Mouse (Mus musculus): Measurements from ENCODE around the gene Sox15.
"Not testable (repeated sequence)": the region's sequence is repeated elsewhere in the genome, so short reads cannot be mapped to it uniquely, and the experiment has no call there.

The Sox15 gene

DNA sequence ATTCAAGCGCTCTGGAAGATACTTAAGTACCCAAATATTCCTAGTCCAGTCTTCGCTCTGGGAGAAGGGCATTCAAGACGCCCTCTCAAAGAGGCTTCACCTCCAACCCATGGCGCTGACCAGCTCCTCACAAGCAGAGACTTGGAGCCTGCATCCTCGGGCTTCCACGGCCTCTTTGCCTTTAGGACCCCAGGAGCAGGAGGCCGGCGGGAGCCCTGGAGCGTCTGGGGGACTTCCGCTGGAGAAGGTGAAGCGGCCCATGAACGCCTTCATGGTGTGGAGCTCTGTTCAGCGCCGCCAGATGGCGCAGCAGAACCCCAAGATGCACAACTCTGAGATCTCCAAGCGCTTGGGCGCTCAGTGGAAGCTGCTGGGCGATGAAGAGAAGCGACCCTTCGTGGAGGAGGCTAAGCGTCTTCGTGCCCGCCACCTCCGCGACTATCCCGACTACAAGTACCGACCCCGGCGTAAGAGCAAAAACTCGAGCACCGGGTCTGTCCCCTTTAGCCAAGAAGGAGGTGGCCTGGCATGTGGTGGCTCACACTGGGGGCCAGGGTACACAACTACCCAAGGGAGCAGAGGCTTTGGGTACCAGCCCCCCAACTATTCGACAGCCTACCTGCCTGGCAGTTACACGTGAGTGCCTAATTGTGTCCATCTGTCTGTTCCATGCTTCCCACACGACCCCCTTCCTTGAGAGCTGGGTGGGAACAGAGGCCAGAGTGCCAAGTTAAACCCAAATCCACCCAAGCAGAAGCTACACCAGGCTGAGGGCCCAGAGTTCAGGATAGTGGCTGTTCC is at the start of gene Sox15:
TSS of gene Sox15 (plus strand) at position 51 of the 801 bp plus-strand sequence.
- DNase-seq (ENCODE audit: low spot score in 2 of 2), result peak in 1 of 2 experiments; percentile 74

DNA sequence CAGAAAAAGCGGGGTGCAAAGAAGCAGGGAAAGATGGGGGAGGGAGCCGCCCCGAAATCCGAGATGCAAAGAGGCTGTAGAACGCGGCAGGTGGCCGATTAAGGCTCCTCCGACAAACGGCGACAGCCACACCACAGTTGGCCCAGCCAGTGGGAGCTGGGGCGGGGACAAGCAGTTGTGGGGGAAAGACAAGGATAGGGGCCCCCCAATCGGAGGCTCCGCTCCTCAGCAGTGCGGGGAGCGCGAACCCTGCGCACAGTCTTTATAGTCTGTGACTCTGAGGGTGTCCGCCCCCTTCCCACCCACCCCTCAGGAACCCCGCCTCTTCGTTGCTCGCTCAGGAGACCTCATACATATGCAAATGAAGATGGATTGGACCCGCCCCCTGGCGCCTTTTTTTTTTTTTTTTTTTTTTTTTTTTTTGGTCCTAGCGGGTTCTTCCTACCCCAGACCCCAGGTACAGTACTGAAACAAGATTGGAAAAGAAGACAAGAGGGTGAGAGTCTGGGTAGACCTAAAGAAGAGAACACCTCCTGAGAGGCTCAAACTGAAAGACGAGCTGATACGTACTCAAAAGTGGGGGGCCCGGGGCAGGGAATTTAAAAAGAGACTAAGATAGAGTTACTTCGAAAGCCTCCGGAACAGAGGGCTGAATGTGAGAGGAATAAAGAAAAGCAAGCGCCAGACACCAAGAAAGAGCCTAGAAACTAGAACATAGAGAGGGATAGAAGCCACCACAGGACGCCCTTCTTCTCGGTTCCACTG is 49.2 kb upstream of the Sox15 start, which contains the start of gene Atp1b2:
TSS of gene Atp1b2 (minus strand) at position 217 of the 765 bp plus-strand sequence.
- DNase-seq (ENCODE audit: low spot score in 2 of 2), result peak; percentile 43 to 74

DNA sequence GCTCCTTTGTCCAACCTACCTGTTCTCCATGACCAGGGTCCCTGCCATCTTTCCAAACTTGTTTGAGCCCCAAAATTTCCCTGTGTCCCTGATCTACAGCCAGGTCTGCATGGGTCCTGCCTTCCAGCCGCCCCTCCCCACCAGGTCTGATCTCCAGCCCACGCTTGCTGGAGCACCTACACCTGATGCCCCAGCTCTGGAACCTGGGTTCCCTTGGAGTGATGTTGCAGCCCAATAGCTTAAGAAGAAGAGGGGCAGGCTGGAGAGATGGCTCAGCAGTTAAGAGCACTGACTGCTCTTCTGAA is 48.7 kb upstream of the Sox15 start:
- no peak for DNase-seq (ENCODE audit: low spot score in 2 of 2)

DNA sequence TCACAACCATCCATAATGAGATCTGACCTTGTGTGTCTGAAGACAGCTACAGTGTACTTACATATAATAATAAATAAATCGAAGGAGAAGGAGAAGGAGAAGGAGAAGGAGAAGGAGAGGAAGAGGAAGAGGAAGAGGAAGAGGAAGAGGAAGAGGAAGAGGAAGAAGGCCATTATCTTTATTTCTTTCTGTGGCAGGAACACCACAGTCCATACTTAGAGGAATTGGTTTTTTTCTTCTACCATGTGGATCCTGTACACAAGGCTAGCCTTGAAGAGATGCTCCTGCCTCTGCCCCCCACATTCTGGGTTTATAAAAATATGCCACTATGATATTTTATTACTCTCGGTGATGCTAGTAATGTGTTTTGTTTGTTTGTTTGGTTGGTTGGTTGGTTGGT is 48.3 kb upstream of the Sox15 start:
- DNase-seq (ENCODE audit: low spot score in 2 of 2), result no peak

DNA sequence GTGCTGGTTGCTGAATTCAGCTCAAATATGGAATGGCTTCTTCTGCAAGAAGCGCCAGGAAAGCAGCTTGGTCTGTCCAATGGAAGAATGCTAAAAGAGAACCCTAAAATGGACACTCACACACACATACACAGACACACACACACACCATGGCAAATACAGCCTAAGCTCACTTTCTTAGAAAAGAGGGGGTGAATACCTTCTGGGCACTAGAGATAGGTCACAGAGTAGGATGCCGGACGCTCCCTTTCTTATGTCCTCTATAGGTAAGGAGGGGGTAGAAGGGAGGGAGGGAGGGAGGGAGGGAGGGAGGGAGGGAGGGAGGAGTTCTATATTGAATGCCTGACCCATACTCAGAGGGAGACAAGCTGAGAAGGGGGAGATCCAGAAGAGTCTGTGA is 46.6 kb upstream of the Sox15 start:
- no peak for DNase-seq (ENCODE audit: low spot score in 2 of 2)

DNA sequence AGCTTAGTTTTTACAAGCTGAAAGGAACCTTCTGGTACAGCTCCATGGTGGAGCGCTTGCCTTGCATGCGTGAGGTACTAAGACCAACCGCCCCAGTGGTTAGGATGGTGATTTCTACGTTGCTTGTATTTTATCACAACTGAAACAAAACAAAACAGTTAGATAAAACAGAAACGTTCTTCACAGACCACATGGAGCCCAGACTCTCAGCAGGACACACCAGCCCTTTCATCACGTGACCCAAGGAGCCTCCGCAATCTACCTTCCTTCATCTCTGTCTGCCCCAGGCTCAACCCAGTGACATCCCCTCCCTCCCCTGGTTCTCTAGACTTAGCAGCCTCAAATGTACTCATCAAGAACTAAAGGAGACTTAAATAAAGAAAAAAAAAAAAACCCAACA is 45.7 kb upstream of the Sox15 start:
- no peak for DNase-seq (ENCODE audit: low spot score in 2 of 2)

DNA sequence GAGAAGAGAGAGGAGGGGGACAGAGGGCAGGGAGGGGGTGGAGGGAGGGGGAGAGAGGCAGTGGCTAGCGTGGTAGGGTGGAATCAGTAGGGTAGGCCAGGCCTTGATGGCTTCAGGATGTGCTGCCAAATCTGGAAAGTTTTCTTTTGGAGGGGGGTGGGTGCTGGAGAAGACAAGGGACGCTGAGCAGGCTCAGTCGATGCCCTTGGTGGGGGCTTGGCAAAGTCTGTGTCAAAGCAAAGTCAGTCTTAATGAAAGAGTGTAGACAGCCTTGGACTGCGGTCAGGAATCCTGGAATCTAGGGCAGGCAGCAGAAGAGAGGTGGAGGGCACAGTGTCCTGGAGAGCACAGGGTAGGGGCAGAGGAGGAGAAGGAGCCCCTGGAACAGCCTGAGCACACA is 44.2 kb upstream of the Sox15 start:
- DNase-seq (ENCODE audit: low spot score in 2 of 2), result no peak

DNA sequence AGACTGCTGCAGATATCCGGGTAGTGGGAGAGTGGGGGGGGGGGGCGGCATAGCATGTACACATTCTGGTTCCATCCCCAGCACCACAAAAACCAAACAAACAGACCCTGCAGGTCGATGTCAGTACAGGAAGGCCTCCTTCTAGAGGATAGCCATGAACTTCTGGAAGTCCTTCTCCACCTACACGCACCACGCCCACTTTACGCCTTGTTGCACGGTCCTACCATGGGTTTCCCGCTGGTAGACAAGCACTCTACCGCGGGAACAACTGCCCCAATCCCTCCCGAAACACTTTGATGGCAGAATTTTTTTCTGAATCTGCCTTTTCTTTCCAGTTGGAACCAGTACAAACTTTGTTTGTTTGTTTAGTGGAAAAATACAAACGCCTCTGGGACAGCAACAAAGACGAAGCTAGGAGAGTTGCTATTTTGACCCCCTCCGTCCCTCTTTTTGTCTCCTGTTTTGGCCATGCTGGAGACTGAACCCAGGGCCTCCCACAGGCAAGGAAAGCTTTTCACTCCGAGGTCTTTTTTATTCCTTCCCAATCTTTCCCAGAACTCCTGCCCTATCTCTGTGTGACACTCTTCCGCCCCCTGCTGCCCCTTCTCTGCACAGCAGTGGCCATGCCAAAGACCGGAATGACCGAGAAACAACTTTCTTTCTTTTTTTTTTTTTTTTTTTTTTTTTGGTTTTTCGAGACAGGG is 41.4 kb upstream of the Sox15 start:
- DNase-seq (ENCODE audit: low spot score in 2 of 2), result peak in 1 of 2 experiments; percentile 86

DNA sequence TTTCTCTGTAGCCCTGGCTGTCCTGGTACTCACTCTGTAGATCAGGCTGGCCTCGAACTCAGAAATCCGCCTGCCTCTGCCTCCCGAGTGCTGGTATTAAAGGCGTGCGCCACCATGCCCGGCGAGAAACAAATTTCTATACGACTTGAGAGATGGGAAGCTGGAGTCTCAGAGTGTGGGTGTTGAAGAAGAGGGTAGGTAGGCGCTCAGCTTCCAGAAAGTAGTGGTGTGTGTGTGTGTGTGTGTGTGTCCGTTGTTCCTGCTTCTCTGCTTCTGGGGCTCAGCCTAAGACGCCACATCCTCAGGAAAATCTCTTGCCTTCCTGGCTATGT is 40.9 kb upstream of the Sox15 start:
- not testable (repeated sequence) for DNase-seq (ENCODE audit: low spot score in 2 of 2)

DNA sequence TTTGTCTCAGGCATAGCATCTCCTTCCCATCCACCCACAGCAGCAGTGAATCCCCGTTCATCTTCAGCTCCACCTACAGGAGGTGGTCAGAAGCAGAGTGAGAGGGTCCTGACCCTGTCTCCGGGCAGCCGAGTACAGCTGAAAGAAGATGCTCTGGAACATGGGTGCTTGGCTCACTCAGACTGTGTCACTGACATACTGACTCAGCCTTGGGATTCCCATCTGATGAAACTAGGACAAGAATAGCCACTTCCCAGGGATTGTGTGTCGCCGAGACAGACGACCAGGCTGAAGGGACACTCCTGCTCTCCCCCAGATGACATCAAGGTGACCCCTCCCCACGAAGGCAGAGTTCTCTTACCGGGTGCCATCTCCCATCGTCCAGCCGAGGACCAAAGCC is 38.3 kb upstream of the Sox15 start:
- DNase-seq (ENCODE audit: low spot score in 2 of 2), result no peak

DNA sequence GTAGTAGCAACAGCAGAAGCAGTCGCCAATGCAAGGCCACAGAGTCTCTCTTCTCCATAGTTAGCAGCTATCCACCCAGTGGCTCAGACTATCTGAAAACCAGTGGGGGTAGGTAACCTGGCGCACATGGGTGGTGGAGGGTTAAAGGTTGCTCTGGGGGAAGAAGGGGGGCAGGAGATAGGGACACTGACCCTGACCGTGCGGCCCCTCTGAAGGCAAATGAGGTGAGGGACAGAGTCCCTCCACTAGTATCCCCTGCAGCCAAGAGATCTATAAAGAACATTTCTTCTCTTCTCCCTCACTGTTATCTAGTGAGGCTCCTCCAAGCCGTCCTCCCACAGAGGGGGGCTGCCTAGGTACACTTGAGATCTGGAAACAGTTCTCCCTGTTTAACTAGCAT is 37.3 kb upstream of the Sox15 start, which contains the start of gene Shbg:
TSS of gene Shbg (minus strand) at position 101 of the 400 bp plus-strand sequence.
- no peak for DNase-seq (ENCODE audit: low spot score in 2 of 2)

DNA sequence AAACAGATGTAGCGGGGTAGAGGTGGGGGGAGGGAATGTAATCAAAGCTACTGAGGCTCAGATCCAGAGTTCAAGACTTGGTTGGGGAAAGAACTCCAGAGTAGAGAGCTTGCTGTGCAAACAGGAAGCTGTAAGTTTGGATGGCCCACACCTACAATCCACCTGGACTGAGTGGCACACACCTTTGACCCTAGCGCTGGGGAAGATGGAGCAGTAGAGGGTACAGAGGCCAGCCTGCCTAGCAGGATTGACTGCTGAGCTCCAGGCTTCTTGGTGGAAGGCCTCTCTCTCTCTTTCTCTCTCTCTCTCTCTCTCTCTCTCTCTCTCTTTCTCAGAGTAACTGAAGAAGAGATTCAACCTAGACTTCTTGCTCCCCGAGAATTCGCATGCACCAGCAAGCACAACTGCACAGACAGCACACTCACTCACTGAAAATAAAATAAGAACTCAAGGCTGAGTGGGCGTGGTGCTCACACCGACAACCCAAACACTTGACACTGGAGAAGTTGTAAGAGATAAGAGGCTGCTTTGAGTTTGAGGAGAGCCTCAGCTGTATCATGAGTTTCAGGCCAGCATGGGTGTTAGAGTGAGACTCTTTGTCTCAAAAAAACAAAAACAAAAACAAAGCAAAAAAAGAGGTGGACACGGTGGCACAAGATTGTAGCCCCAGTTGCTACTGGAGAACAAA is 34.6 kb upstream of the Sox15 start:
- no peak for DNase-seq (ENCODE audit: low spot score in 2 of 2)

DNA sequence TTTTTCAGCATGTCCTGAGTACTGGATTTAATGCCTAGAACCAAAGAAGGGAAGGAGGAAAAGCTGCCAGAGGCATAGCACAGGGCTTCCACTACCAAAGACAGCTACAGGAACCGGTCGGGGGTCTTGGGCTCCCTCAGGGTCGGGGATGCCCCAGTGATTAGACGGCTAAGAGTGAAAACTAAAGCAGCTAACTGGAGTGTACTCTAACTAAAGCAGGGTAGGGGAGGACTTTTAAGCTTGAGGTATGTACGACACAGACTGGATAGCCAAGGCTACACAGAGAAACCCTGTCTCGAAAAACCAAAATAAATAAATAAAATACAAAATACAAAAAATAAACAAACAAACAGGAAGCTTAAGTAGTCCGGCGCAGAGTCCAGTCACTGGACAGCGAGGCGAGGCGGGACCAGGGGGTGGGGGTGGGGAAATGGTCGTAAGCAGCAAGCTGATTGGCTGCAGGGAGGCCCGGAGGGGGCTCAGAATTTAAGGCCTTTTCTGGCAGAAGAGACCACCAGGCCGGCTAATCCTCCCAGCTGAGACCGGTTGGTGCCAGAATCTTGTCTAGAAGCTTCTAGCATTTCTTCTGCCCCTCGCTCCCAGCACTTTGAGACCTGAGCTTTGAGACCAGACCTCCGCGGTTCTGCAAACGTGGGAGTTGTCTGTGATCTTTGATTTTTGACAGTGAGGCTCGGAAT is 33.4 kb upstream of the Sox15 start, which contains the start of gene Sat2:
TSS of gene Sat2 (plus strand) at position 454 of the 698 bp plus-strand sequence.
- DNase-seq (ENCODE audit: low spot score in 2 of 2), result no peak

DNA sequence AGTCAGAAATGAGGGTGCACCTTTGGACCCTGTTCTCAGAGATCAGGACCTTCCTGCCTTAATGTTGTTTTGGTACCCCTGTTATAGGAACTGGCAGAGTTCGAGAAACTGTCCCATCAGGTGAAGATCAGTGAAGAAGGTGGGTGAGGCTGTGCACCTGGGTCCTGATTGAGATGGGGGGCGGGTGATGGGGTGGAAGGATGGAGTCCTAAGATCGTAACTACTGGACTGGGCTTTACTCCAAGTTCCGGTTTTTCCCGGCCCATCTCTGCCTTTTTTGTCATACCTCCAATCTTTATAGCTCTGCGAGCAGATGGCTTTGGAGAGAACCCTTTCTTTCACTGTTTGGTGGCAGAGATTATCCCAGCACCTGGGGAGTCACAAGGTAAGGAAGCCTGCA is 32.7 kb upstream of the Sox15 start:
- no peak for DNase-seq (ENCODE audit: low spot score in 2 of 2)

DNA sequence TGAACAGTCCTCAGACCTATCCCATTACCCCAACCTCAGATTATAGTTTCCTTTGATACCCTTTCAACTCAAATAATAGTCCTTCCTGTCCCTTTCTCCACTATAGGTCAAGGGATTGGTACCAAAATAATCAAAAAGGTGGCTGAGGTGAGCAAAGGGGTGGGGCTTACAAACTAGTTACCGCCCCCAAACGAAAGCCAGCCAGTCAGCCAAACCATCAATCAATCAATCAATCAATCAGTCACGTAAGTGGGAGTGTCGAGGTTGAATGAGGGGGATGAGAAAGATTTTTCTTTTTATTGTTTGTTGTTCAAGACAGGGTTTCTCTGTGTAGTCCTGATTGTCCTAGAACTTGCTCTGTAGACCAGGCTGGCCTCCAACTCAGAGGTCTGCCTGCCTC is 32.1 kb upstream of the Sox15 start:
- no peak for DNase-seq (ENCODE audit: low spot score in 2 of 2)

DNA sequence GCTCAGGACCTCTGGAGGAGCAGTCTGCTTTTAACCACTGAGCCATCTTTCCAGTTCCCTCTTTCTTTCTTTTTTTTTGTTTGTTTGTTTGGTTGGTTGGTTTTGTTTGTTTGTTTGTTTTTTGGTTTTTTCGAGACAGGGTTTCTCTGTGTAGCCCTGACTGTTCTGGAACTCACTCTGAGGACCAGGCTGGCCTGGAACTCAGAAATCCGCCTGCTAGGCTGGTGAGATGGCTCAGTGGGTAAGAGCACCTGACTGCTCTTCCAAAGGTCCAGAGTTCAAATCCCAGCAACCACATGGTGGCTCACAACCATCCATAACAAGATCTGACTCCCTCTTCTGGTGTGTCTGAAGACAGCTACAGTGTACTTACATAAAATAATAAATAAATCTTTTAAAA is 30.8 kb upstream of the Sox15 start:
- not testable (repeated sequence) for DNase-seq (ENCODE audit: low spot score in 2 of 2)

DNA sequence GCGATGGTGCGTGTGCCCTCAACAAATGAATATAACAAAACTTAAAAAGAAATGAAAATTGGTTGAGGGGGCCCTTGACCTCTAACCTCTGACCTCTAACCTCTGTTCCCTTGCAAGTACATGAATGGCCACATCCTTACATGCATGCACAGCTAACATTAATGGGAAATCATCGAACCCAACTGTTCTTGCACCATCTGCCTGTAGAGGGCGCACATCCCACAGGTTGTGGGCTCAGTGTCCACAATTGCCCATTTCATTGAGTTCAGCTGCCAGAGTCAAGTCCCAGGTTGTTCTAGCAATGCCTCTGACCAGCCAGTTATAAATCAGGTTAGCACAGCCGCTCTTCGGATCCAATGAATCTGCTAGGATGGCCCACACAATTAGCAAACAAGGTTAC is 26.8 kb upstream of the Sox15 start:
- DNase-seq (ENCODE audit: low spot score in 2 of 2), result peak in 1 of 2 experiments; percentile 79

DNA sequence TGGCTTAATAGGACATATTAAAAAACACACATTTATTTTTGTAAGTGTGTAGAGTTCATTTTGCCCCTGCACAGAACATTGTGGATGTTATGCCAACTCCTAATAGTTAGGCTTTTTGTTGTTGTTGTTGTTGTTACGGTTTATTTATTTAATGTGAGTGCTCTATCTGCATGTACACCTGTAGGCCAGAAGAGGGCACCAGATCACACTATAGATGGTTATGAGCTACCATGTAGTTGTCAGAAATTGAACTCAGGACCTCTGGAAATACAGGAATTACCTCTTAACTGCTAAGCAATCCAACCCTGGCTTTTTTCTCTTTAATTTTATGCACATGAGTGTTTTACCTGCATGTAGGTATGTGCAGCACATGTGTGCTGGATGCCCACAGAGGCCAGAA is 25.3 kb upstream of the Sox15 start:
- DNase-seq (ENCODE audit: low spot score in 2 of 2), result no peak

DNA sequence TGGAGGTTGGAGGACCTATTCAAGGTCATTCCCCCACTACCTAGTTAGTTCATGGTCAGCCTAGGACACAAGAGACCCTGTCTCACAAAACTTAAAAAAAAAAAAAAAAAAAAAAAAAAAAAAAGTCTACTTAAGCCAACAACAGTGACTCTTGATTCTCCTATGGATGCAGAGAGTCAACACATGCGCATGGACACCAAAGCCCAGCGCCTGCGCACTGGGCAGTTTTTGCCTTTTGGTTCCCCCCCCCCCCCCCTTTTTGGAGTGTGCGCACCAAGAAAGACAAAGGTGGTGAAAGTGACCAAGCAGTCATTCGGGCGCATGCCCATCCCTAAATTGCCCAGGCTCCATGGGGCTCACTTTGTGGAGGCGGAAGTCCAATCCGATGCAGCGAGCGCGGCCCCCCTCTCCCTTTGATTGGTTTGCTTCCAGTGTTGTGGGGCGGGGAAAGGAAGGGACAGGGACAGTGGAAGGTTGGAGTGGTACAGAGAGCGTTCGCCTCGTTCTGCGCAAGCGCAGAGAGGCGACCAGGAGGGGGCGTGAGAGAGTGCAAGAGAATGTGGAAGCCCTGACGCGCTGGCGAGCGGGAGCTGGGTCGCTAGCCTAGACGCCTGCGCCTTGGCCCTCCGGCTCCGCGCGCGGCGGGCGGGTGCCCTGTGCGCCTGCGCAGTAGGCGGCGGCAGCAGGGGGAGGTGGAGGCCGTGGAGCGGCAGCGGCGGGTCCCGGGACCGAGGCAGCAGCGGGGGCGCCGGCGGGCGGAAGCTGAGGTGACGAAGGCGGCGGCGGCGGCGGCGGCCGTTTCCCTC is 22.6 kb upstream of the Sox15 start, which contains the start of gene Fxr2:
TSS of gene Fxr2 (plus strand) at position 707 of the 806 bp plus-strand sequence.
- DNase-seq (ENCODE audit: low spot score in 2 of 2), result peak; percentile 100

DNA sequence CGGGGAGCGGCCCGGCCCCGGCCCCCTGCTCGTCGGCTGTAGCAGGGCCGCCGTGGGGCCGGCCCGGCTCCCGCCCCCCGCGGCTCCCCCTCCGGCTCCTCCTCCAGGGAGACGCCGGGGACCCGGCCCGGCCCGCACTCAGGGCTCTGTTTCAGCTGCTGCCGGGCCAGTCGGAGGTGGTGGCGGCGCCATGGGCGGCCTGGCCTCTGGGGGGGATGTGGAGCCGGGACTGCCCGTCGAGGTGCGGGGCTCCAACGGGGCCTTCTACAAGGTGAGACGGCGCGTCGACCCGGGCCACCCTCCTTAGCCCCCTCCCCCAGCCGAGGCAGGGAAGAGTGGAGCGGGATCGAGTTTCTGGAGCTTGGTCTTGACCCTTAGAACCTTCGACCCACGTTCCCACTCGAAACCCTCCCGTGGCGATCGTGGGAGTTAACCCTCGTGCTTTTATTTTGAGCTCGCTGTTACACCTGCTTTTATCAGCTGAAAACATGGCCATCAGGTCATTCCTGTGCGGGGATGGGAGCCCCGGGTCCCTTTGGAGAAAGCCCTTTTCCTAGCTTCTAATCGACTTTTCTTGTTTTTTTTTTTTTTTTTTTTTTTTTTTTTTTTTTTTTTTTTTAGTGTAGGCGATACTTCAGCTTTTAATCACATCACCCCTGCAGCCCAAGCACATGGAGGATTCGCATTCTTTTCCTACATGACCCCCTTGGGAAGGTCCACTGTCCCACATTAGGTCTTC is 21.8 kb upstream of the Sox15 start:
- DNase-seq (ENCODE audit: low spot score in 2 of 2), result no peak

Data from left cerebral cortex, adult 9 months (tissue).